Mouse (Mus musculus): Measurements from ENCODE around the gene Elobl. TPM values are rescaled to one million over a fixed set of nuclear protein-coding genes. Genes with fewer than 3 reads are reported as not detected.

Elobl gene
- polyA plus RNA-seq, 1 experiment from 2014 or later, result not detected

GRCm38 (mm10) chr11:88973776-88974701 lies 7.3 kb upstream of the Elobl start:
- Histone ChIP-seq H3K36me3 (ENCODE audit: inconsistent target) (no peaks in the 10 kb centered on the region), H3K79me2 (ENCODE audit: inconsistent target) (peaks cover 9% of the 10 kb centered on the region; the same call in 1 of the 2 replicates), H3K4me3 (ENCODE audit: inconsistent target) (peak overlapping the region; percentile 63), H3K27ac (no peak overlapping the region)
- 2% methylated on average over 52 of the region's 62 CpGs for WGBS (ENCODE audit: missing documents)

GRCm38 (mm10) chr11:88970202-88970732 lies 3.5 kb upstream of the Elobl start, which contains the start of gene Coil:
Gene Coil, plus strand, starts transcription at chr11:88970252.
- Histone ChIP-seq H3K79me2 (ENCODE audit: inconsistent target) (peaks cover 9% of the 10 kb centered on the region; the same call in 1 of the 2 replicates), H3K4me3 (ENCODE audit: inconsistent target) (no peak within 1 kb of the TSS), H3K36me3 (ENCODE audit: inconsistent target) (no peaks in the 10 kb centered on the region), H3K27ac (no peak within 1 kb of the TSS)
- 45% methylated on average over 2 of the region's 2 CpGs for WGBS (ENCODE audit: missing documents)

GRCm38 (mm10) chr11:88958851-88959250 lies 7.9 kb downstream of the Elobl start:
- no peak overlapping the region for H3K4me3 ChIP-seq (ENCODE audit: inconsistent target)
- 75% methylated on average over 3 of the region's 3 CpGs for whole genome bisulfite sequencing (ENCODE audit: missing documents)
- no peaks in the 10 kb centered on the region for H3K36me3 ChIP-seq (ENCODE audit: inconsistent target)
- H3K27ac ChIP-seq, result peak overlapping the region; percentile 32; the same call in 1 of the 2 replicates
- peaks cover 13% of the 10 kb centered on the region for H3K79me2 ChIP-seq (ENCODE audit: inconsistent target)

GRCm38 (mm10) chr11:88955217-88955969 lies 11.3 kb downstream of the Elobl start, which contains the start of gene Scpep1:
Gene Scpep1, minus strand, starts transcription at chr11:88955465.
- peaks cover 5% of the 10 kb centered on the region; the same call in 1 of the 2 replicates for H3K36me3 ChIP-seq (ENCODE audit: inconsistent target)
- peaks cover 47% of the 10 kb centered on the region for H3K79me2 ChIP-seq (ENCODE audit: inconsistent target)
- H3K27ac ChIP-seq, result peak within 1 kb of the TSS; percentile 90
- peak within 1 kb of the TSS; percentile 72 for H3K4me3 ChIP-seq (ENCODE audit: inconsistent target)
- WGBS (ENCODE audit: missing documents), result 5% methylated on average over 34 of the region's 34 CpGs

GRCm38 (mm10) chr11:88954803-88955202 lies 11.9 kb downstream of the Elobl start:
- peak overlapping the region; percentile 90 for H3K27ac ChIP-seq
- H3K36me3 ChIP-seq (ENCODE audit: inconsistent target), result peaks cover 5% of the 10 kb centered on the region; the same call in 1 of the 2 replicates
- H3K4me3 ChIP-seq (ENCODE audit: inconsistent target), result peak overlapping the region; percentile 72
- 2% methylated on average over 4 of the region's 4 CpGs for WGBS (ENCODE audit: missing documents)
- peaks cover 53% of the 10 kb centered on the region for H3K79me2 ChIP-seq (ENCODE audit: inconsistent target)

GRCm38 (mm10) chr11:88953582-88953981 lies 13.1 kb downstream of the Elobl start:
- Histone ChIP-seq H3K27ac (peak overlapping the region; percentile 90), H3K4me3 (ENCODE audit: inconsistent target) (peak overlapping the region; percentile 72), H3K79me2 (ENCODE audit: inconsistent target) (peaks cover 65% of the 10 kb centered on the region), H3K36me3 (ENCODE audit: inconsistent target) (peaks cover 10% of the 10 kb centered on the region; the same call in 1 of the 2 replicates)
- 100% methylated on average over 2 of the region's 3 CpGs for WGBS (ENCODE audit: missing documents)

GRCm38 (mm10) chr11:88952117-88952516 lies 14.6 kb downstream of the Elobl start:
- Histone ChIP-seq H3K79me2 (ENCODE audit: inconsistent target) (peaks cover 74% of the 10 kb centered on the region), H3K36me3 (ENCODE audit: inconsistent target) (peaks cover 18% of the 10 kb centered on the region; the same call in 1 of the 2 replicates), H3K27ac (no peak overlapping the region), H3K4me3 (ENCODE audit: inconsistent target) (no peak overlapping the region)
- 90% methylated on average over 3 of the region's 5 CpGs for whole genome bisulfite sequencing (ENCODE audit: missing documents)

- peaks cover 18% of the 10 kb centered on the region; the same call in 1 of the 2 replicates for H3K36me3 ChIP-seq (ENCODE audit: inconsistent target)
- no peak overlapping the region for H3K27ac ChIP-seq
- H3K79me2 ChIP-seq (ENCODE audit: inconsistent target), result peaks cover 74% of the 10 kb centered on the region
- no peak overlapping the region for H3K4me3 ChIP-seq (ENCODE audit: inconsistent target)
- WGBS (ENCODE audit: missing documents), result 100% methylated on average over 2 of the region's 2 CpGs
Measured at GRCm38 (mm10) chr11:88951576-88951975, 15.2 kb downstream of the Elobl start.

GRCm38 (mm10) chr11:88950640-88951250 lies 16.0 kb downstream of the Elobl start:
- 93% methylated on average over 13 of the region's 13 CpGs for WGBS (ENCODE audit: missing documents)
- Histone ChIP-seq H3K27ac (peak overlapping the region; percentile 51), H3K4me3 (ENCODE audit: inconsistent target) (no peak overlapping the region), H3K36me3 (ENCODE audit: inconsistent target) (peaks cover 21% of the 10 kb centered on the region; the same call in 1 of the 2 replicates), H3K79me2 (ENCODE audit: inconsistent target) (peaks cover 74% of the 10 kb centered on the region)

- no peak overlapping the region for H3K4me3 ChIP-seq (ENCODE audit: inconsistent target)
- peaks cover 28% of the 10 kb centered on the region for H3K36me3 ChIP-seq (ENCODE audit: inconsistent target)
- H3K27ac ChIP-seq, result peak overlapping the region; percentile 51
- WGBS (ENCODE audit: missing documents), result 40% methylated on average over 8 of the region's 8 CpGs
- peaks cover 76% of the 10 kb centered on the region for H3K79me2 ChIP-seq (ENCODE audit: inconsistent target)
Measured at GRCm38 (mm10) chr11:88949802-88950639, 16.7 kb downstream of the Elobl start.

- Histone ChIP-seq H3K79me2 (ENCODE audit: inconsistent target) (peaks cover 71% of the 10 kb centered on the region), H3K36me3 (ENCODE audit: inconsistent target) (peaks cover 39% of the 10 kb centered on the region), H3K27ac (no peak overlapping the region), H3K4me3 (ENCODE audit: inconsistent target) (no peak overlapping the region)
- WGBS (ENCODE audit: missing documents), result 92% methylated on average over 8 of the region's 8 CpGs
Measured at GRCm38 (mm10) chr11:88948896-88949295, 17.8 kb downstream of the Elobl start.

GRCm38 (mm10) chr11:88945971-88946585 lies 20.7 kb downstream of the Elobl start:
- 43% methylated on average over 8 of the region's 8 CpGs for WGBS (ENCODE audit: missing documents)
- Histone ChIP-seq H3K27ac (no peak overlapping the region), H3K36me3 (ENCODE audit: inconsistent target) (peaks cover 59% of the 10 kb centered on the region), H3K79me2 (ENCODE audit: inconsistent target) (peaks cover 42% of the 10 kb centered on the region), H3K4me3 (ENCODE audit: inconsistent target) (no peak overlapping the region)

GRCm38 (mm10) chr11:88941489-88941888 lies 25.2 kb downstream of the Elobl start:
- Histone ChIP-seq H3K79me2 (ENCODE audit: inconsistent target) (peaks cover 9% of the 10 kb centered on the region; the same call in 1 of the 2 replicates), H3K27ac (no peak overlapping the region), H3K36me3 (ENCODE audit: inconsistent target) (peaks cover 84% of the 10 kb centered on the region), H3K4me3 (ENCODE audit: inconsistent target) (no peak overlapping the region)
- 85% methylated on average over 12 of the region's 12 CpGs for WGBS (ENCODE audit: missing documents)
